Mouse (Mus musculus) liver, postnatal 0 days (tissue): ENCODE measurements around the gene Krtap5-2. TPM values are rescaled to one million over a fixed set of nuclear protein-coding genes. Genes with fewer than 3 reads are reported as not detected.
"Not testable (repeated sequence)": the region's sequence is repeated elsewhere in the genome, so short reads cannot be mapped to it uniquely, and the experiment has no call there.

Source experiments
- ATAC-seq: fragments of 200-750 bp; cut with Nextera tagmentation; 2 replicates; pipeline ENCODE4 v1.8.0; 2017; ENCODE audit warnings: mild to moderate bottlenecking, moderate library complexity
- DNase-seq: peaks from one replicate; pipeline ENCODE4 v3.0.0-alpha.2; 2016
- H3K27ac ChIP-seq: fragments of 300-500 bp; sonication (generic); 2 replicates; pipeline ENCODE4 v1.5.1; 2014; ENCODE audit warnings: antibody characterized with exemption, moderate library complexity, mild to moderate bottlenecking, low read depth
- H3K27me3 ChIP-seq: fragments of 300-500 bp; sonication (generic); 2 replicates; pipeline ENCODE4 v1.6.1; 2014; ENCODE audit warnings: low read length, control low read depth, mixed read lengths; ENCODE audit not compliant: insufficient read depth
- H3K36me3 ChIP-seq: fragments of 300-500 bp; sonication (generic); replicated peaks from 2 replicates; pipeline ENCODE4 v1.6.1; 2014; ENCODE audit warnings: mild to moderate bottlenecking, control low read depth, low read length, moderate library complexity, mixed read lengths; ENCODE audit not compliant: insufficient read depth
- H3K4me1 ChIP-seq: fragments of 300-500 bp; sonication (generic); 2 replicates; pipeline ENCODE4 v1.6.1; 2014; ENCODE audit warnings: antibody characterized with exemption, mild to moderate bottlenecking, control low read depth; ENCODE audit not compliant: insufficient read depth
- H3K4me2 ChIP-seq: fragments of 300-500 bp; sonication (generic); 2 replicates; pipeline ENCODE4 v1.6.1; 2014; ENCODE audit warnings: low read depth, mild to moderate bottlenecking, low read length, moderate library complexity, mixed read lengths
- H3K4me3 ChIP-seq: fragments of 300-500 bp; sonication (generic); 2 replicates; pipeline ENCODE4 v1.5.1; 2014; ENCODE audit warnings: low read depth, low read length
- H3K9ac ChIP-seq: fragments of 300-500 bp; sonication (generic); replicated peaks from 2 replicates; pipeline ENCODE4 v1.6.1; 2014; ENCODE audit warnings: mild to moderate bottlenecking, moderate library complexity
- H3K9me3 ChIP-seq: fragments of 300-500 bp; sonication (generic); 2 replicates; pipeline ENCODE4 v1.6.1; 2016; ENCODE audit warnings: mild to moderate bottlenecking, control low read depth, low read length, mixed read lengths
- CTCF ChIP-seq: sonication (generic); IDR thresholded peaks from 2 replicates; pipeline ENCODE4 v1.5.1; 2016; ENCODE audit warnings: antibody characterized with exemption, low read depth
- EP300 ChIP-seq: IDR thresholded peaks from 2 replicates; pipeline ENCODE4 v1.6.1; 2016; ENCODE audit warnings: antibody characterized with exemption, low read depth, mild to moderate bottlenecking
- WGBS: fragments of 180-500 bp; shearing (Covaris S2); extraction: QIAGEN DNeasy Blood & Tissue Kit; methylation state at CpG from one replicate; pipeline ENCODE4 v1.1.7; 2014; ENCODE audit not compliant: insufficient replicate concordance; 5-methylcytosine and 5-hydroxymethylcytosine counted together
- polyA plus RNA-seq: library from polyadenylated mRNA; unstranded; fragments of >200 nt; fragmentation: Nextera tagmentation; extraction: Ambion mirVana; gene quantifications from 2 replicates; pipeline ENCODE4 v1.2.1, GENCODE M21; 2015

Gene Krtap5-2
- polyA plus RNA-seq, 1 experiment from 2014 or later, result not detected

GRCm38 (mm10) chr7:142159366-142159765, 16.4 kb downstream of the Krtap5-2 start:
- WGBS, result 85% methylated on average over 3 of the region's 3 CpGs
- ATAC-seq (no peak), DNase-seq (no peak)
- H3K4me1 ChIP-seq, result no peaks in the 10 kb centered on the region
- H3K36me3 ChIP-seq, result no peaks in the 10 kb centered on the region
- H3K4me2 ChIP-seq, result no peak overlapping the region
- no peak overlapping the region for H3K9ac ChIP-seq
- H3K4me3 ChIP-seq, result no peak overlapping the region
- H3K27ac ChIP-seq, result no peak overlapping the region
- TF ChIP-seq CTCF (no peak), EP300 (no peak)
- H3K27me3 ChIP-seq, result no peaks in the 10 kb centered on the region
- no peaks in the 10 kb centered on the region for H3K9me3 ChIP-seq

GRCm38 (mm10) chr7:142157013-142157412, 18.8 kb downstream of the Krtap5-2 start, which contains the start of gene Gm29735:
TSS of gene Gm29735 (minus strand) at chr7:142157113.
- H3K4me1 ChIP-seq, H3K9ac ChIP-seq, H3K4me3 ChIP-seq, H3K9me3 ChIP-seq, H3K27ac ChIP-seq, DNase-seq, H3K4me2 ChIP-seq, ATAC-seq, H3K36me3 ChIP-seq, H3K27me3 ChIP-seq: not testable (repeated sequence)
- 23% methylated on average over 2 of the region's 2 CpGs for WGBS

- H3K4me3 ChIP-seq, result no peak overlapping the region
- no peak overlapping the region for H3K9ac ChIP-seq
- TF ChIP-seq EP300 (no peak), CTCF (no peak)
- no peaks in the 10 kb centered on the region for H3K36me3 ChIP-seq
- H3K27ac ChIP-seq, result no peak overlapping the region
- WGBS, result 37% methylated on average over 1 of the region's 1 CpGs
- no peaks in the 10 kb centered on the region for H3K9me3 ChIP-seq
- H3K4me2 ChIP-seq, result no peak overlapping the region
- ATAC-seq (no peak), DNase-seq (no peak)
- H3K4me1 ChIP-seq, result no peaks in the 10 kb centered on the region
- no peaks in the 10 kb centered on the region for H3K27me3 ChIP-seq
These were observed 20.5 kb downstream of the Krtap5-2 start for GRCm38 (mm10) chr7:142155308-142155707.

GRCm38 (mm10) chr7:142152191-142152590, 23.6 kb downstream of the Krtap5-2 start:
- no peak for ATAC-seq
- WGBS, result 70% methylated on average over 4 of the region's 4 CpGs
- H3K36me3 ChIP-seq, result no peaks in the 10 kb centered on the region
- no peaks in the 10 kb centered on the region for H3K27me3 ChIP-seq
- H3K4me1 ChIP-seq, result no peaks in the 10 kb centered on the region
- H3K4me3 ChIP-seq, result no peak overlapping the region
- no peak for TF ChIP-seq CTCF
- no peak for TF ChIP-seq EP300
- H3K27ac ChIP-seq, result no peak overlapping the region
- DNase-seq, result no peak
- no peak overlapping the region for H3K9ac ChIP-seq
- no peak overlapping the region for H3K4me2 ChIP-seq
- no peaks in the 10 kb centered on the region for H3K9me3 ChIP-seq

GRCm38 (mm10) chr7:142148633-142149032, 27.2 kb downstream of the Krtap5-2 start:
- no peak overlapping the region for H3K4me3 ChIP-seq
- H3K27me3 ChIP-seq, result no peaks in the 10 kb centered on the region
- H3K9ac ChIP-seq, result no peak overlapping the region
- TF ChIP-seq CTCF, result no peak
- no peak for TF ChIP-seq EP300
- no peaks in the 10 kb centered on the region for H3K9me3 ChIP-seq
- H3K27ac ChIP-seq, result no peak overlapping the region
- ATAC-seq (no peak), DNase-seq (no peak)
- H3K4me1 ChIP-seq, result no peaks in the 10 kb centered on the region
- H3K4me2 ChIP-seq, result no peak overlapping the region
- H3K36me3 ChIP-seq, result no peaks in the 10 kb centered on the region

- H3K27ac ChIP-seq, result no peak overlapping the region
- no peaks in the 10 kb centered on the region for H3K36me3 ChIP-seq
- no peak overlapping the region for H3K9ac ChIP-seq
- WGBS, result 11% methylated on average over 1 of the region's 1 CpGs
- peak; percentile 44 for DNase-seq
- ATAC-seq, result no peak
- no peaks in the 10 kb centered on the region for H3K4me1 ChIP-seq
- no peaks in the 10 kb centered on the region for H3K27me3 ChIP-seq
- TF ChIP-seq EP300 (no peak), CTCF (peak; percentile 69)
- no peak overlapping the region for H3K4me2 ChIP-seq
- no peak overlapping the region for H3K4me3 ChIP-seq
- no peaks in the 10 kb centered on the region for H3K9me3 ChIP-seq
These were observed 29.8 kb downstream of the Krtap5-2 start for GRCm38 (mm10) chr7:142146033-142146432.

GRCm38 (mm10) chr7:142145413-142145940, 30.3 kb downstream of the Krtap5-2 start:
- no peak overlapping the region for H3K4me3 ChIP-seq
- H3K4me2 ChIP-seq, result no peak overlapping the region
- no peaks in the 10 kb centered on the region for H3K36me3 ChIP-seq
- H3K27me3 ChIP-seq, result no peaks in the 10 kb centered on the region
- DNase-seq (no peak), ATAC-seq (no peak)
- H3K9ac ChIP-seq, result no peak overlapping the region
- H3K9me3 ChIP-seq, result no peaks in the 10 kb centered on the region
- no peaks in the 10 kb centered on the region for H3K4me1 ChIP-seq
- no peak overlapping the region for H3K27ac ChIP-seq
- WGBS, result 50% methylated on average over 4 of the region's 4 CpGs
- no peak for TF ChIP-seq EP300
- no peak for TF ChIP-seq CTCF
